Mouse (Mus musculus) liver, embryonic 14.5 days (tissue): ENCODE results near the gene Clec9a. TPM values are rescaled to one million over a fixed set of nuclear protein-coding genes. Genes with fewer than 3 reads are reported as not detected.

Experiments used
- ATAC-seq: fragments of 200-750 bp; cut with Nextera tagmentation; 2 replicates; pipeline ENCODE4 v1.8.0; 2017; ENCODE audit warnings: moderate number of reproducible peaks, mild to moderate bottlenecking, moderate library complexity; ENCODE audit not compliant: insufficient read depth
- DNase-seq, 3 experiments: peaks; one replicate each; pipeline ENCODE4 v3.0.0-alpha.2; 2012 to 2013; ENCODE audit warnings: low read depth in 3 of 3, low spot score in 3 of 3
- H3K27ac ChIP-seq: fragments of 300-500 bp; sonication (generic); 2 replicates; pipeline ENCODE4 v1.5.1; 2014; ENCODE audit warnings: moderate library complexity, mild to moderate bottlenecking, control low read depth, inconsistent platforms
- H3K27me3 ChIP-seq: fragments of 300-500 bp; sonication (generic); 2 replicates; pipeline ENCODE4 v1.6.1; 2014; ENCODE audit warnings: mild to moderate bottlenecking, low read length, moderate library complexity; ENCODE audit not compliant: control insufficient read depth, insufficient read depth
- H3K36me3 ChIP-seq: fragments of 300-500 bp; sonication (generic); replicated peaks from 2 replicates; pipeline ENCODE4 v1.6.1; 2014; ENCODE audit warnings: low read depth; ENCODE audit not compliant: control insufficient read depth, insufficient read depth
- H3K4me1 ChIP-seq, 2 experiments: fragments of 200-500 bp in 1 of 2; fragments of 300-500 bp in 1 of 2; sonication (generic) in 1 of 2; replicated peaks; 2 replicates each; pipeline ENCODE4 v1.6.1; 2012 to 2014; ENCODE audit warnings: antibody characterized with exemption in 1 of 2, inconsistent platforms in 1 of 2, low read length in 1 of 2; ENCODE audit not compliant: control insufficient read depth in 2 of 2, insufficient read depth in 2 of 2
- H3K4me2 ChIP-seq: fragments of 300-500 bp; sonication (generic); 2 replicates; pipeline ENCODE4 v1.6.1; 2014; ENCODE audit warnings: low read depth, mild to moderate bottlenecking, control low read depth, moderate library complexity
- H3K4me3 ChIP-seq, 2 experiments: fragments of 200-500 bp in 1 of 2; fragments of 300-500 bp in 1 of 2; sonication (generic) in 1 of 2; 2 replicates each; pipeline ENCODE4 v1.5.1; 2012 to 2014; ENCODE audit warnings: low read depth in 2 of 2, low read length in 2 of 2, mild to moderate bottlenecking in 2 of 2, control low read depth in 1 of 2, inconsistent platforms in 1 of 2, moderate library complexity in 1 of 2; ENCODE audit not compliant: insufficient read depth in 1 of 2
- H3K9ac ChIP-seq: fragments of 300-500 bp; sonication (generic); replicated peaks from 2 replicates; pipeline ENCODE4 v1.6.1; 2014; ENCODE audit warnings: mild to moderate bottlenecking, control low read depth, moderate library complexity
- H3K9me3 ChIP-seq: fragments of 300-500 bp; sonication (generic); 2 replicates; pipeline ENCODE4 v1.6.1; 2016; ENCODE audit warnings: low read length, mixed read lengths; ENCODE audit not compliant: control insufficient read depth
- CTCF ChIP-seq: IDR thresholded peaks from 2 replicates; pipeline ENCODE4 v1.5.1; 2016; ENCODE audit warnings: antibody characterized with exemption, low read depth, control low read depth
- EP300 ChIP-seq: IDR thresholded peaks from 2 replicates; pipeline ENCODE4 v1.6.1; 2016; ENCODE audit warnings: antibody characterized with exemption, low read depth
- WGBS: fragments of 180-500 bp; shearing (Covaris S2); extraction: QIAGEN DNeasy Blood & Tissue Kit; methylation state at CpG from one replicate; pipeline ENCODE4 v1.1.7; 2014; ENCODE audit not compliant: insufficient replicate concordance; 5-methylcytosine and 5-hydroxymethylcytosine counted together
- polyA plus RNA-seq, 2 experiments: library from polyadenylated mRNA; depleted of rRNA in 1 of 2; stranded (reverse) in 1 of 2; unstranded in 1 of 2; fragments of >200 nt; fragmentation: Nextera tagmentation in 1 of 2; extraction: Ambion mirVana in 1 of 2; gene quantifications; 2 replicates each; pipeline versions ENCODE4 v1.2.1 to v1.2.3; 2012 to 2014

Clec9a gene
- polyA plus RNA-seq, 2 experiments: 0.25 to 1.0 TPM

- H3K27ac ChIP-seq: no peak overlapping the region
- ATAC-seq (no peak), DNase-seq (no peak)
- H3K9ac ChIP-seq: no peak overlapping the region
- 18% methylated on average over 2 of the region's 2 CpGs for WGBS
- H3K4me2 ChIP-seq: no peak overlapping the region
- H3K27me3 ChIP-seq: no peaks in the 10 kb centered on the region
- H3K9me3 ChIP-seq: no peaks in the 10 kb centered on the region
- H3K36me3 ChIP-seq: no peaks in the 10 kb centered on the region
- H3K4me3 ChIP-seq: no peak overlapping the region
- H3K4me1 ChIP-seq: no peaks in the 10 kb centered on the region
- TF ChIP-seq CTCF (no peak), EP300 (no peak)
Measured at GRCm38 (mm10) chr6:129374937-129375471, 33.7 kb upstream of the Clec9a start.

GRCm38 (mm10) chr6:129380454-129380853, 28.2 kb upstream of the Clec9a start:
- Histone ChIP-seq H3K4me2 (no peak overlapping the region), H3K4me3 (no peak overlapping the region), H3K36me3 (no peaks in the 10 kb centered on the region), H3K9me3 (no peaks in the 10 kb centered on the region), H3K27ac (no peak overlapping the region), H3K4me1 (no peaks in the 10 kb centered on the region), H3K27me3 (no peaks in the 10 kb centered on the region), H3K9ac (no peak overlapping the region)
- no peak for ATAC-seq
- DNase-seq: no peak
- WGBS: 64% methylated on average over 4 of the region's 4 CpGs
- TF ChIP-seq CTCF (no peak), EP300 (no peak)

GRCm38 (mm10) chr6:129381736-129382135, 26.9 kb upstream of the Clec9a start:
- Histone ChIP-seq H3K27me3 (no peaks in the 10 kb centered on the region), H3K9ac (no peak overlapping the region), H3K9me3 (no peaks in the 10 kb centered on the region), H3K4me2 (no peak overlapping the region), H3K36me3 (no peaks in the 10 kb centered on the region), H3K4me1 (no peaks in the 10 kb centered on the region), H3K4me3 (no peak overlapping the region), H3K27ac (no peak overlapping the region)
- peak in 1 of 3 experiments; percentile 5 for DNase-seq
- no peak for TF ChIP-seq EP300
- TF ChIP-seq CTCF: no peak
- ATAC-seq: no peak
- WGBS: 29% methylated on average over 1 of the region's 1 CpGs

- TF ChIP-seq CTCF: no peak
- 65% methylated on average over 3 of the region's 3 CpGs for WGBS
- DNase-seq (no peak), ATAC-seq (no peak)
- Histone ChIP-seq H3K36me3 (no peaks in the 10 kb centered on the region), H3K4me1 (no peaks in the 10 kb centered on the region), H3K4me3 (no peak overlapping the region), H3K9me3 (no peaks in the 10 kb centered on the region), H3K27me3 (no peaks in the 10 kb centered on the region), H3K4me2 (no peak overlapping the region), H3K9ac (no peak overlapping the region), H3K27ac (no peak overlapping the region)
Measured at GRCm38 (mm10) chr6:129383466-129383865, 25.2 kb upstream of the Clec9a start.

- Histone ChIP-seq H3K27me3 (no peaks in the 10 kb centered on the region), H3K4me3 (no peak overlapping the region), H3K4me2 (no peak overlapping the region), H3K9ac (no peak overlapping the region), H3K9me3 (no peaks in the 10 kb centered on the region), H3K36me3 (no peaks in the 10 kb centered on the region), H3K27ac (no peak overlapping the region), H3K4me1 (no peaks in the 10 kb centered on the region)
- WGBS: 70% methylated on average over 4 of the region's 4 CpGs
- ATAC-seq (no peak), DNase-seq (no peak)
- no peak for TF ChIP-seq EP300
- TF ChIP-seq CTCF: no peak
Measured at GRCm38 (mm10) chr6:129385000-129385399, 23.7 kb upstream of the Clec9a start.
